Mouse (Mus musculus) heart, embryonic 14.5 days (tissue): ENCODE measurements at regions not wholly inside any gene's neighbourhood (a gene's known extent, or its start where the extent isn't known, plus 50 kb on each side); places are given as distances from the start of the nearest gene placed in this dataset.
A peak's percentile ranks its signal among the peaks of the same experiment; 100 is the strongest.

Source experiments
- ATAC-seq: fragments of 200-750 bp; cut with Nextera tagmentation; 2 replicates; pipeline ENCODE4 v1.8.0; 2017; ENCODE audit warnings: low read depth, moderate TSS enrichment; ENCODE audit not compliant: insufficient number of reproducible peaks, insufficient read depth, low FRiP score
- H3K27ac ChIP-seq, 2 experiments: fragments of 200-500 bp in 1 of 2; fragments of 300-500 bp in 1 of 2; sonication (generic) in 1 of 2; replicated peaks in 1 of 2; 2 replicates each; pipeline ENCODE4 v1.5.1; 2012 to 2014; ENCODE audit warnings: low read depth in 2 of 2, low read length in 2 of 2, control low read depth in 1 of 2, mild to moderate bottlenecking in 1 of 2, mixed read lengths in 1 of 2; ENCODE audit not compliant: control insufficient read depth in 1 of 2, insufficient read depth in 1 of 2
- H3K27me3 ChIP-seq: fragments of 300-500 bp; sonication (generic); 2 replicates; pipeline ENCODE4 v1.6.1; 2014; ENCODE audit warnings: mild to moderate bottlenecking, low read length, control low read depth; ENCODE audit not compliant: control insufficient read depth, insufficient read depth
- H3K36me3 ChIP-seq: fragments of 300-500 bp; sonication (generic); 2 replicates; pipeline ENCODE4 v1.6.1; 2014; ENCODE audit warnings: mild to moderate bottlenecking, control low read depth, low read length, mixed read lengths; ENCODE audit not compliant: control insufficient read depth, insufficient read depth
- H3K4me1 ChIP-seq, 2 experiments: fragments of 200-500 bp in 1 of 2; fragments of 300-500 bp in 1 of 2; sonication (generic) in 1 of 2; 2 replicates each; pipeline ENCODE4 v1.6.1; 2012 to 2014; ENCODE audit warnings: low read length in 2 of 2, control low read depth in 1 of 2, mixed read lengths in 1 of 2; ENCODE audit not compliant: control insufficient read depth in 2 of 2, insufficient read depth in 2 of 2
- H3K4me2 ChIP-seq: fragments of 300-500 bp; sonication (generic); 2 replicates; pipeline ENCODE4 v1.6.1; 2014; ENCODE audit warnings: mild to moderate bottlenecking, low read length
- H3K4me3 ChIP-seq, 2 experiments: fragments of 200-500 bp in 1 of 2; fragments of 300-500 bp in 1 of 2; sonication (generic) in 1 of 2; 2 replicates each; pipeline ENCODE4 v1.5.1; 2012 to 2014; ENCODE audit warnings: low read length in 2 of 2, mild to moderate bottlenecking in 2 of 2, control low read depth in 1 of 2, low read depth in 1 of 2, moderate library complexity in 1 of 2; ENCODE audit not compliant: control insufficient read depth in 1 of 2, insufficient read depth in 1 of 2
- H3K9ac ChIP-seq: fragments of 300-500 bp; sonication (generic); 2 replicates; pipeline ENCODE4 v1.6.1; 2014; ENCODE audit warnings: mild to moderate bottlenecking, low read length
- H3K9me3 ChIP-seq: fragments of 300-500 bp; sonication (generic); 2 replicates; pipeline ENCODE4 v1.6.1; 2016; ENCODE audit warnings: low read length, control low read depth; ENCODE audit not compliant: control insufficient read depth
- WGBS: fragments of 180-500 bp; shearing (Covaris S2); extraction: QIAGEN DNeasy Blood & Tissue Kit; methylation state at CpG from one replicate; pipeline ENCODE4 v1.1.7; 2014; 5-methylcytosine and 5-hydroxymethylcytosine counted together

GRCm38 (mm10) chr6:75683935-75684334 is 813.6 kb downstream of the Gm9008 start:
- Histone ChIP-seq H3K4me1 (no peaks in the 10 kb centered on the region), H3K36me3 (no peaks in the 10 kb centered on the region), H3K27ac (no peak overlapping the region), H3K27me3 (no peaks in the 10 kb centered on the region), H3K4me3 (no peak overlapping the region), H3K4me2 (no peak overlapping the region), H3K9ac (no peak overlapping the region), H3K9me3 (no peaks in the 10 kb centered on the region)
- WGBS = 80% methylated on average over 2 of the region's 2 CpGs
- no peak for ATAC-seq

- Histone ChIP-seq H3K4me1 (no peaks in the 10 kb centered on the region), H3K4me2 (no peak overlapping the region), H3K9ac (no peak overlapping the region), H3K36me3 (no peaks in the 10 kb centered on the region), H3K4me3 (no peak overlapping the region), H3K9me3 (no peaks in the 10 kb centered on the region), H3K27ac (no peak overlapping the region), H3K27me3 (no peaks in the 10 kb centered on the region)
- 63% methylated on average over 2 of the region's 2 CpGs for WGBS
- ATAC-seq = no peak
Measured at GRCm38 (mm10) chr6:75644363-75644720, 853.2 kb downstream of the Gm9008 start.

GRCm38 (mm10) chr6:75643581-75644362 is 853.8 kb downstream of the Gm9008 start:
- no peak overlapping the region for H3K27ac ChIP-seq
- no peak for ATAC-seq

GRCm38 (mm10) chr6:75636050-75636449 is 861.5 kb downstream of the Gm9008 start:
- Histone ChIP-seq H3K9me3 (0 out of 2 replicates have a peak, but pooled peaks cover 2% of the 10 kb centered on the region), H3K4me2 (no peak overlapping the region), H3K27ac (no peak overlapping the region), H3K27me3 (no peaks in the 10 kb centered on the region), H3K36me3 (no peaks in the 10 kb centered on the region), H3K9ac (no peak overlapping the region), H3K4me3 (no peak overlapping the region), H3K4me1 (no peaks in the 10 kb centered on the region)
- WGBS = 64% methylated on average over 1 of the region's 1 CpGs
- ATAC-seq = no peak

More at GRCm38 (mm10) chr6:75643581-75644362, 853.8 kb downstream of the Gm9008 start:
- WGBS = 55% methylated on average over 2 of the region's 2 CpGs
- Histone ChIP-seq H3K27me3 (no peaks in the 10 kb centered on the region), H3K4me2 (no peak overlapping the region), H3K9me3 (no peaks in the 10 kb centered on the region), H3K4me3 (no peak overlapping the region), H3K4me1 (no peaks in the 10 kb centered on the region), H3K9ac (no peak overlapping the region), H3K36me3 (no peaks in the 10 kb centered on the region)

GRCm38 (mm10) chr6:75602536-75603279 is 894.9 kb downstream of the Gm9008 start:
- no peak overlapping the region for H3K27ac ChIP-seq
- H3K27me3 ChIP-seq = no peaks in the 10 kb centered on the region
- H3K4me3 ChIP-seq = no peak overlapping the region
- 0 out of 2 replicates have a peak overlapping the region, but pooled peaks have one; percentile 24 for H3K4me2 ChIP-seq
- H3K9ac ChIP-seq = no peak overlapping the region
- 16% methylated on average over 11 of the region's 11 CpGs for WGBS
- ATAC-seq = no peak
- H3K4me1 ChIP-seq = no peaks in the 10 kb centered on the region
- H3K36me3 ChIP-seq = no peaks in the 10 kb centered on the region
- H3K9me3 ChIP-seq = no peaks in the 10 kb centered on the region

GRCm38 (mm10) chr6:75558431-75558830 is 939.2 kb downstream of the Gm9008 start:
- H3K27me3 ChIP-seq = no peaks in the 10 kb centered on the region
- H3K9me3 ChIP-seq = no peaks in the 10 kb centered on the region
- WGBS = 71% methylated on average over 3 of the region's 3 CpGs
- ATAC-seq = no peak
- H3K36me3 ChIP-seq = no peaks in the 10 kb centered on the region
- H3K27ac ChIP-seq = no peak overlapping the region
- H3K9ac ChIP-seq = no peak overlapping the region
- no peak overlapping the region for H3K4me2 ChIP-seq
- no peak overlapping the region for H3K4me3 ChIP-seq
- no peaks in the 10 kb centered on the region for H3K4me1 ChIP-seq

- Histone ChIP-seq H3K4me2 (no peak overlapping the region), H3K4me1 (no peaks in the 10 kb centered on the region), H3K27me3 (no peaks in the 10 kb centered on the region), H3K27ac (no peak overlapping the region), H3K9me3 (no peaks in the 10 kb centered on the region), H3K4me3 (no peak overlapping the region), H3K36me3 (no peaks in the 10 kb centered on the region), H3K9ac (no peak overlapping the region)
- WGBS = 58% methylated on average over 1 of the region's 1 CpGs
- no peak for ATAC-seq
Measured at GRCm38 (mm10) chr6:75542247-75542700, 955.3 kb downstream of the Gm9008 start.
